Mouse (Mus musculus) kidney, postnatal 0 days (tissue): ENCODE results near the gene Hnrnph2. TPM values are rescaled to one million over a fixed set of nuclear protein-coding genes. Genes with fewer than 3 reads are reported as not detected.

Source experiments
- ATAC-seq: fragments of 200-750 bp; cut with Nextera tagmentation; replicated peaks from 2 replicates; pipeline ENCODE4 v1.8.0; 2017; ENCODE audit warnings: low read depth, moderate number of reproducible peaks, moderate TSS enrichment, moderate library complexity; ENCODE audit not compliant: low FRiP score
- DNase-seq: peaks from one replicate; pipeline ENCODE4 v3.0.0-alpha.2; 2016; ENCODE audit warnings: low spot score
- H3K27ac ChIP-seq: fragments of 300-500 bp; sonication (generic); 2 replicates; pipeline ENCODE4 v1.5.1; 2014; ENCODE audit warnings: mild to moderate bottlenecking
- H3K27me3 ChIP-seq: fragments of 300-500 bp; sonication (generic); 2 replicates; pipeline ENCODE4 v1.6.1; 2014; ENCODE audit warnings: low read length, mixed read lengths; ENCODE audit not compliant: insufficient read depth
- H3K36me3 ChIP-seq: fragments of 300-500 bp; sonication (generic); 2 replicates; pipeline ENCODE4 v1.6.1; 2014; ENCODE audit warnings: low read length, mixed read lengths; ENCODE audit not compliant: insufficient read depth
- H3K4me1 ChIP-seq: fragments of 300-500 bp; sonication (generic); replicated peaks from 2 replicates; pipeline ENCODE4 v1.6.1; 2014; ENCODE audit warnings: antibody characterized with exemption, low read length, mixed read lengths; ENCODE audit not compliant: insufficient read depth
- H3K4me2 ChIP-seq: fragments of 300-500 bp; sonication (generic); 2 replicates; pipeline ENCODE4 v1.6.1; 2014; ENCODE audit warnings: mild to moderate bottlenecking, low read length, moderate library complexity, mixed read lengths
- H3K4me3 ChIP-seq: fragments of 300-500 bp; sonication (generic); replicated peaks from 2 replicates; pipeline ENCODE4 v1.5.1; 2014; ENCODE audit warnings: low read depth, low read length
- H3K9ac ChIP-seq: fragments of 300-500 bp; sonication (generic); 2 replicates; pipeline ENCODE4 v1.6.1; 2014; ENCODE audit warnings: low read depth, low read length
- H3K9me3 ChIP-seq: fragments of 300-500 bp; sonication (generic); replicated peaks from 2 replicates; pipeline ENCODE4 v1.6.1; 2016; ENCODE audit warnings: low read length, inconsistent platforms, mixed read lengths
- CTCF ChIP-seq: IDR thresholded peaks from 2 replicates; pipeline ENCODE4 v1.5.1; 2016; ENCODE audit warnings: antibody characterized with exemption, low read depth, mild to moderate bottlenecking, moderate library complexity
- WGBS: fragments of 180-500 bp; shearing (Covaris S2); extraction: QIAGEN DNeasy Blood & Tissue Kit; methylation state at CpG from one replicate; pipeline ENCODE4 v1.1.7; 2014; 5-methylcytosine and 5-hydroxymethylcytosine counted together
- polyA plus RNA-seq: library from polyadenylated mRNA; unstranded; fragments of >200 nt; fragmentation: Nextera tagmentation; extraction: Ambion mirVana; gene quantifications from 2 replicates; pipeline ENCODE4 v1.2.1, GENCODE M21; 2015

Hnrnph2 gene
- polyA plus RNA-seq, 1 experiment from 2014 or later = 125 TPM

DNA sequence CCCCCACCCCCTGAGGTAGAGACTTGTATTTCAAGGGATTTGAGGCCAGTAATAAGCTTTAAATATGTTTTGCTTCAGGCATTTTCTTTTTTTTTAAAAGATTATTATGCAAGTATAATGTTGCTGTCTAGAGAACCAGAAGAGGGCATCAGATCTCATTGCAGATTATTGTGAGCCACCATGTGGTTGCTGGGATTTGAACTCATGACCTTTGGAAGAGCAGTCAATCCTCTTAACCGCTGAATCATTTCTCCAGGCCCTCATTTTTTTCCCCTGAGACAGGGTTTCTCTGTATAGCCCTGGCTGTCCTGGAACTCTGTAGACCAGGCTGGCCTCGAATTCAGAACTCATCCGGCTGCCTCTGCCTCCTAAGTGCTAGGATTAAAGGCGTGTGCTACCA lies 12.7 kb upstream of the Hnrnph2 start:
- no peak for TF ChIP-seq CTCF
- no peak overlapping the region for H3K4me3 ChIP-seq
- H3K4me2 ChIP-seq = no peak overlapping the region
- H3K9me3 ChIP-seq = no peaks in the 10 kb centered on the region
- DNase-seq = no peak
- no peak for ATAC-seq
- WGBS = 74% methylated on average over 4 of the region's 4 CpGs
- H3K27ac ChIP-seq = no peak overlapping the region
- H3K36me3 ChIP-seq = no peaks in the 10 kb centered on the region
- no peak overlapping the region for H3K9ac ChIP-seq
- no peaks in the 10 kb centered on the region for H3K4me1 ChIP-seq
- H3K27me3 ChIP-seq = no peaks in the 10 kb centered on the region

DNA sequence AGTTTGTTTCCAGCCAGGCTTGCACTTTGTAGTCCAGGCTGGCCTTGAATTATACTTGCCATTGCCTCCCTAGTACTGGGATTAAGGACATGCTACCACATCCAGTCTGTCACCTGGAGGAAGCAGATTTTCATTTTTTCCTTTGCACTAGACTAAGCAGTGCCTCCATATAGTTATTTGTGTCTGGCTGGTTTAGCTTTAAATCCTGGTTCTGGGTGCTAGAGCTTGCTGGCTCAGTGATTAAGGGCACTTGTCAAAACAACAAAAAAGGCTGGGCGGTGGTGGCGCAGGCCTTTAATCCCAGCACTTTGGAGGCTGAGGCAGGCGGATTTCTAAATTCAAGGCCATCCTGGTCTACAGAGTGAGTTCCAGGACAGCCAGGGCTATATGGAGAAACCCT lies 12.0 kb upstream of the Hnrnph2 start:
- H3K27ac ChIP-seq = no peak overlapping the region
- 85% methylated on average over 3 of the region's 3 CpGs for WGBS
- H3K27me3 ChIP-seq = no peaks in the 10 kb centered on the region
- no peak overlapping the region for H3K4me3 ChIP-seq
- no peak overlapping the region for H3K4me2 ChIP-seq
- ATAC-seq (no peak), DNase-seq (no peak)
- H3K9me3 ChIP-seq = no peaks in the 10 kb centered on the region
- H3K4me1 ChIP-seq = no peaks in the 10 kb centered on the region
- TF ChIP-seq CTCF = no peak
- no peaks in the 10 kb centered on the region for H3K36me3 ChIP-seq
- H3K9ac ChIP-seq = no peak overlapping the region

GRCm38 (mm10) chrX:134589836-134590235 lies 11.1 kb upstream of the Hnrnph2 start:
- Histone ChIP-seq H3K27ac (no peak overlapping the region), H3K4me3 (no peak overlapping the region), H3K4me1 (no peaks in the 10 kb centered on the region), H3K4me2 (no peak overlapping the region), H3K9me3 (no peaks in the 10 kb centered on the region), H3K9ac (no peak overlapping the region), H3K27me3 (no peaks in the 10 kb centered on the region), H3K36me3 (no peaks in the 10 kb centered on the region)
- ATAC-seq (no peak), DNase-seq (no peak)
- TF ChIP-seq CTCF = no peak
- WGBS = 53% methylated on average over 5 of the region's 5 CpGs

GRCm38 (mm10) chrX:134599922-134600565 lies 935 bp upstream of the Hnrnph2 start:
- H3K4me3 ChIP-seq = peak overlapping the region; percentile 46
- no peaks in the 10 kb centered on the region for H3K9me3 ChIP-seq
- WGBS = 39% methylated on average over 10 of the region's 10 CpGs
- TF ChIP-seq CTCF = no peak
- H3K4me2 ChIP-seq = peak overlapping the region; percentile 55
- no peak for ATAC-seq
- H3K9ac ChIP-seq = peak overlapping the region; percentile 55
- no peaks in the 10 kb centered on the region for H3K27me3 ChIP-seq
- no peaks in the 10 kb centered on the region for H3K4me1 ChIP-seq
- no peaks in the 10 kb centered on the region for H3K36me3 ChIP-seq
- H3K27ac ChIP-seq = peak overlapping the region; percentile 56
- DNase-seq = no peak

- WGBS = 22% methylated on average over 43 of the region's 43 CpGs
- H3K9me3 ChIP-seq = no peaks in the 10 kb centered on the region
- DNase-seq (peak; percentile 53), ATAC-seq (peak; percentile 73)
- TF ChIP-seq CTCF = no peak
- peak overlapping the region; percentile 41 for H3K4me3 ChIP-seq
- H3K4me2 ChIP-seq = peak overlapping the region; percentile 53
- H3K36me3 ChIP-seq = no peaks in the 10 kb centered on the region
- H3K4me1 ChIP-seq = no peaks in the 10 kb centered on the region
- H3K27me3 ChIP-seq = no peaks in the 10 kb centered on the region
- peak overlapping the region; percentile 67 for H3K9ac ChIP-seq
- H3K27ac ChIP-seq = peak overlapping the region; percentile 90
These were observed 571 bp downstream of the Hnrnph2 start for GRCm38 (mm10) chrX:134601380-134602120.

GRCm38 (mm10) chrX:134609472-134609871 lies 8.5 kb downstream of the Hnrnph2 start:
- 32% methylated on average over 4 of the region's 4 CpGs for WGBS
- H3K4me3 ChIP-seq = no peak overlapping the region
- no peak overlapping the region for H3K27ac ChIP-seq
- peak; percentile 71 for TF ChIP-seq CTCF
- no peaks in the 10 kb centered on the region for H3K27me3 ChIP-seq
- H3K9ac ChIP-seq = no peak overlapping the region
- no peak overlapping the region for H3K4me2 ChIP-seq
- H3K36me3 ChIP-seq = no peaks in the 10 kb centered on the region
- DNase-seq (peak; percentile 80), ATAC-seq (no peak)
- H3K4me1 ChIP-seq = no peaks in the 10 kb centered on the region
- H3K9me3 ChIP-seq = no peaks in the 10 kb centered on the region
